Mouse (Mus musculus): ENCODE data around the gene Mtor. TPM values are rescaled to one million over a fixed set of nuclear protein-coding genes. Genes with fewer than 3 reads are reported as not detected.

Mtor gene
- polyA plus RNA-seq, 1 experiment from 2014 or later: 20.6 TPM

DNA sequence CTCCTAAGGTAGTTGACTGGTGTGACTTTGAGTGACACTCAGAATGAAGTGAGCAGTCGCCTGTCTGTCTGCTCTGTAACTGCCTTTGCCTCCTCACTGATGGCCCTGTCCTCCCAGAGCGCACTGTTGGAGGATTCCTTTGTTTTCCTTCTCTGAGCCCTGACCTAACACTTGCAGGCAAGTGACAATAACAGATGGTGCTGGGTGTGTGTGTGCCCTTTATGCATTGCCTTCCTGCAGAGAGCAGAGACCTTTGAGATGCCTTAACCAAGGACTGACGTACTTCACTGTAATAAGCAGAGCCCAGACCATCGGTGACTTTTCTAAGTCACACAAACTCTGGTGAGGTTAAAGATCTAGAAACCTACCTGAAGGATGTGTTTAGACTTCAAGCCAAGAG, 82.9 kb downstream of the Mtor start:
- no peak for ATAC-seq
- no peaks in the 10 kb centered on the region for H3K27me3 ChIP-seq (replicated peaks; ENCODE audit: control insufficient read depth, insufficient read depth, low read length)
- no peaks in the 10 kb centered on the region for H3K4me1 ChIP-seq (ENCODE audit: control insufficient read depth, insufficient read depth, low read depth, low read length)
- 59% methylated on average over 4 of the region's 4 CpGs for WGBS
- no peaks in the 10 kb centered on the region for H3K9me3 ChIP-seq (ENCODE audit: control insufficient read depth, low read length)
- H3K9ac ChIP-seq (ENCODE audit: low read depth, low read length): no peak overlapping the region
- H3K4me2 ChIP-seq (ENCODE audit: low read length): no peak overlapping the region
- peaks cover 56% of the 10 kb centered on the region for H3K36me3 ChIP-seq (ENCODE audit: control insufficient read depth, insufficient read depth, low read length)
- H3K27ac ChIP-seq (ENCODE audit: low read depth, low read length): no peak overlapping the region
- H3K4me3 ChIP-seq (ENCODE audit: low read length): no peak overlapping the region

DNA sequence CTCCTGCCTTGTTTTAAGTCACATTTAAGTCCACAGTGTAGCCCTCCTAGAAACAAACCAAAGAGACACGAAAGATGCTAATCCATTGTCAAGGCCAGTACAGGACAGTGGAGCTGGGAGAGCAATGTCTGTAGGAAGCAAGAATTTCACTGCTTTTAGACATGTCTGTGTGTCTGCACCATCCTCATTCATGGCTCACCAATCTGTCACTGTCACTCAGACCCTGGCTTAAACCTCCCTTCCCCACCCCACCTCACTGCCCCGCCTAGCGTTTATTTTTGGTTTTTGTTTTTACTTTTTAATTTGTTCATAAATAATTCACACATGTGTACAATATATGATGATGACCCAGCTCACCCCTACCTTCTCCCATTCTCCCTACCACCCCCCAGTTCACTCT, 84.1 kb downstream of the Mtor start:
- ATAC-seq: no peak
- H3K36me3 ChIP-seq (ENCODE audit: control insufficient read depth, insufficient read depth, low read length): peaks cover 60% of the 10 kb centered on the region
- no peak overlapping the region for H3K4me2 ChIP-seq (ENCODE audit: low read length)
- H3K9ac ChIP-seq (ENCODE audit: low read depth, low read length): no peak overlapping the region
- no peak overlapping the region for H3K27ac ChIP-seq (ENCODE audit: low read depth, low read length)
- H3K9me3 ChIP-seq (ENCODE audit: control insufficient read depth, low read length): no peaks in the 10 kb centered on the region
- H3K27me3 ChIP-seq (replicated peaks; ENCODE audit: control insufficient read depth, insufficient read depth, low read length): no peaks in the 10 kb centered on the region
- WGBS: 81% methylated on average over 3 of the region's 3 CpGs
- no peaks in the 10 kb centered on the region for H3K4me1 ChIP-seq (ENCODE audit: control insufficient read depth, insufficient read depth, low read depth, low read length)
- H3K4me3 ChIP-seq (ENCODE audit: low read length): no peak overlapping the region

DNA sequence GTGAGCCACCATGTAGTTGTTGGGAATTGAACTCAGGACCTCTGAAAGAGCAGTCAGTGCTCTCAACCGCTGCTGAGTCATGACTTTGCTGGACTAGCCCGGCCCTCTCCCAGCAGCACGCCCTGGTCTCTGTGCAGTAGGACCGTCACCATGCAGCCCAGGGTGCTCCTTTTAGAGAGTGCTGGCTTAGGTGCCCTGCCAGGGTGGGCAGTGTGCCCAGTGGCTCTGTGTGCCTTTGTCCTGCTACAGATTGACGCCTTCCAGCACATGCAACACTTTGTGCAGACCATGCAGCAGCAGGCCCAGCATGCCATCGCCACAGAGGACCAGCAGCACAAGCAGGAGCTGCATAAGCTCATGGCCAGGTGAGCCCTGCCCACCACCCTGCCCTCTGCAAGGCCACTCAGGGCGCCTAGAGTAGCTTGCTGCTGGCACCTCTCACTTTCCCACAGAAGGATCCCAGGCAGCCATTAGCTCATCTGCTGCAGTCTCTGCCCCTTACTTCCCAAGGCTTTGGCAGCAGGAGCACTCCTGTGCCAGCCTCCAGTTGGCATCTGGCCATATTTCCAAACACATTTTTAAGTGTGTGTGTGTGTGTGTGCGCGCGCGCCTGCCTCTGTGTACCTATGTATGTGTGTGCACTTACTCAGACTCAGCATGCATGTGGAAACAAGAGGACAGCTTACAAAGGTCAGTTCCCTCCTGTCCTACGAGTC, 85.4 kb downstream of the Mtor start:
- H3K9ac ChIP-seq (ENCODE audit: low read depth, low read length): no peak overlapping the region
- no peaks in the 10 kb centered on the region for H3K9me3 ChIP-seq (ENCODE audit: control insufficient read depth, low read length)
- peaks cover 64% of the 10 kb centered on the region for H3K36me3 ChIP-seq (ENCODE audit: control insufficient read depth, insufficient read depth, low read length)
- H3K4me2 ChIP-seq (ENCODE audit: low read length): no peak overlapping the region
- WGBS: 77% methylated on average over 12 of the region's 12 CpGs
- H3K27ac ChIP-seq (ENCODE audit: low read depth, low read length): no peak overlapping the region
- no peaks in the 10 kb centered on the region for H3K27me3 ChIP-seq (replicated peaks; ENCODE audit: control insufficient read depth, insufficient read depth, low read length)
- H3K4me1 ChIP-seq (ENCODE audit: control insufficient read depth, insufficient read depth, low read depth, low read length): no peaks in the 10 kb centered on the region
- ATAC-seq: peak; percentile 89
- H3K4me3 ChIP-seq (ENCODE audit: low read length): no peak overlapping the region

DNA sequence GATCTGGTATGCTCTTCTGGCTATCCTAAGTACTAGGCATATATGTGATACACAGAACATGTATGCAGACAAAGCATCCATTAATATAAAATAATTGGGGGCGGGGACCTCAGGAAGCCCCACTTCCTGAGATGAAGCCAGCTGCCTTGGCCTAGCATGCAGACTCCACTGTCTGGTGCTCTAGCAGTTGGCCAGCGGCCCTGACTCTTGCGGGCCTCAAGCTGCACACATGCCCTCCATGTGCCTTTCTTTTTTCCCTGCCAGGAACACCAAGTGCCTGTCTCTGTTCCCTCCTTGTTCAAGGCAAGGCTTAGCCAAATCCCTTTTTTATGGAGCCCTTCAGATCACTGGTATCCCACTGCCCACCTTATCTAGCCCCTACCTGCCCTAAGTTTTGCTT, 87.5 kb downstream of the Mtor start:
- Histone ChIP-seq H3K9ac (ENCODE audit: low read depth, low read length) (no peak overlapping the region), H3K4me3 (ENCODE audit: low read length) (no peak overlapping the region), H3K4me2 (ENCODE audit: low read length) (no peak overlapping the region), H3K4me1 (ENCODE audit: control insufficient read depth, insufficient read depth, low read depth, low read length) (no peaks in the 10 kb centered on the region), H3K36me3 (ENCODE audit: control insufficient read depth, insufficient read depth, low read length) (peaks cover 71% of the 10 kb centered on the region), H3K27ac (ENCODE audit: low read depth, low read length) (no peak overlapping the region), H3K27me3 (replicated peaks; ENCODE audit: control insufficient read depth, insufficient read depth, low read length) (no peaks in the 10 kb centered on the region), H3K9me3 (ENCODE audit: control insufficient read depth, low read length) (no peaks in the 10 kb centered on the region)
- ATAC-seq: no peak
- WGBS: 78% methylated on average over 3 of the region's 3 CpGs

DNA sequence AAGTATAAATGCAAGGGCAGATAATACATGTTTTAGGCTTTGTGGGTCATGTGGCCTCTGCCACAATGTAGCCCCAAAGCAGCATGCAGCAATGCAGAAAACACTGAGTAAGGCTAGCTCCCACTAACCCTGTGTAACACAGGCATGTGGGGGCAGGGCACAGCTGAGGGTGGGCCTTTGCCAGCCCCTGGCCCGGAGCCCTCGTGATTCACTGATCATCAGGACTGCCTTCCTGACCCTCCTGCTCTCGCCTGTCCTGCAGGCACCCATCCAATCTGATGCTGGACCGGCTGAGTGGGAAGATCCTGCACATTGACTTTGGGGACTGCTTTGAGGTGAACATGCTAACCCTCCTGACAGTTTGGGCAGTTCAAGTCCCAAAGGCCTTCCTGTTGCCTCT, 100.7 kb downstream of the Mtor start:
- Histone ChIP-seq H3K27me3 (replicated peaks; ENCODE audit: control insufficient read depth, insufficient read depth, low read length) (no peaks in the 10 kb centered on the region), H3K4me3 (ENCODE audit: low read length) (no peak overlapping the region), H3K4me1 (ENCODE audit: control insufficient read depth, insufficient read depth, low read depth, low read length) (no peaks in the 10 kb centered on the region), H3K9ac (ENCODE audit: low read depth, low read length) (no peak overlapping the region), H3K27ac (ENCODE audit: low read depth, low read length) (no peak overlapping the region), H3K36me3 (ENCODE audit: control insufficient read depth, insufficient read depth, low read length) (peaks cover 66% of the 10 kb centered on the region), H3K4me2 (ENCODE audit: low read length) (no peak overlapping the region), H3K9me3 (ENCODE audit: control insufficient read depth, low read length) (no peaks in the 10 kb centered on the region)
- WGBS: 88% methylated on average over 4 of the region's 4 CpGs
- ATAC-seq: no peak

DNA sequence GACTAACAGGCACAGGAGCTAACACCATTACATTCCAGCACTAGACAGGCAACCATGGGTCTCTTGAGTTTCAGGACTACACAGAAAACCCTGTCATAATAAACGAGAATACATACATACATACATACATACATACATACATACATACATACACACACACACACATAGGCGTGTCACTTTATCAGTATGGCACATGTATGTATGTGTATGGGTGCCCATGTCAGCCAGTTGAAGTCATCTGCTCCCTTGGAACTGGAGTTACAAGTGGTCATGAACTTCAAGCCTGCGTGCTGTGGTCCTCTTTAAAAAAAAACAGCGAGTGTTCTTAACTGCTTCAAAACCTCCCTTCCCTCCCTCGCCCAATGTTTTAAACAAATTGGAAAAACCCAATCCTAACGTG, 109.4 kb downstream of the Mtor start:
- 34% methylated on average over 6 of the region's 6 CpGs for WGBS
- Histone ChIP-seq H3K4me2 (ENCODE audit: low read length) (peak overlapping the region; percentile 86), H3K27me3 (replicated peaks; ENCODE audit: control insufficient read depth, insufficient read depth, low read length) (no peaks in the 10 kb centered on the region), H3K4me3 (ENCODE audit: low read length) (peak overlapping the region; percentile 91), H3K27ac (ENCODE audit: low read depth, low read length) (peak overlapping the region; percentile 98), H3K36me3 (ENCODE audit: control insufficient read depth, insufficient read depth, low read length) (peaks cover 44% of the 10 kb centered on the region), H3K9me3 (ENCODE audit: control insufficient read depth, low read length) (no peaks in the 10 kb centered on the region), H3K4me1 (ENCODE audit: control insufficient read depth, insufficient read depth, low read depth, low read length) (peaks cover 8% of the 10 kb centered on the region), H3K9ac (ENCODE audit: low read depth, low read length) (peak overlapping the region; percentile 97)
- peak; percentile 40 for ATAC-seq

DNA sequence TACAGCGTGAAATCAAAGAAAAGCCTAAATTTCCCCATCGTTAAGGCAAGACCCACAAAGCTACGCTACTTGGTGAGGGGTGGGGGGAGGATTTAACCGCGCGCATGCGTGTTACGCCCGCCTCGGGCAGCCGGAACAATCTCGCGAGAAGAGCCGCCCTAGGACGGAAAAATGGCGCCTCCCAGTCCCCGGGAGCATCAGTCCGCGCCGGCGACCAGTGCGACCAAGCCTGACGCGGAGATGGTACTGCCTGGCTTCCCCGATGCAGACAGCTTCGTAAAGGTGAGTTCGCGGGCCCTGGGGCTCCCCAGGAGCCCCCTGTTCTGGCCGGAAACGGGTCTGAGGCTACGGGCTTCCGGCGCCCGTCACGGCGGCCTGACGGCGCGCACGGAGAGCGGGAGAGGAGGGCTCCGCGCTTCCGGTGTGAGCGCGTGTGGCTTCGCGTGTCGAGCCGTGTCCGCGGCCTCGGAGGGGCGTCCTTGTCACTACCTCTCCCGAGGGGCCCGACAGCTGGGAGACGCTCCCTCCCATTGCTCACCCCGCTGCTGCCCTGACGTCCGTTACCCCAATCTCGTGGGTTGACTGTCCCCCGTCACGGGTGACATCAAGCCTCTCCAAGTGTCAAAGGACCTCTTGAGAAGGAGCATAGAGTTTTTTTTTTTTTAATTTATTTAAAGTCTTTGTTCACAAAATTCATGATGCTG, 110.0 kb downstream of the Mtor start, which contains the start of gene Exosc10:
TSS of gene Exosc10 (plus strand) at position 133 of the 704 bp plus-strand sequence.
- Histone ChIP-seq H3K27me3 (replicated peaks; ENCODE audit: control insufficient read depth, insufficient read depth, low read length) (no peaks in the 10 kb centered on the region), H3K27ac (ENCODE audit: low read depth, low read length) (peak within 1 kb of the TSS; percentile 98), H3K4me1 (ENCODE audit: control insufficient read depth, insufficient read depth, low read depth, low read length) (peaks cover 8% of the 10 kb centered on the region), H3K9ac (ENCODE audit: low read depth, low read length) (peak within 1 kb of the TSS; percentile 97), H3K9me3 (ENCODE audit: control insufficient read depth, low read length) (no peaks in the 10 kb centered on the region), H3K4me3 (ENCODE audit: low read length) (peak within 1 kb of the TSS; percentile 91), H3K4me2 (ENCODE audit: low read length) (peak within 1 kb of the TSS; percentile 86), H3K36me3 (ENCODE audit: control insufficient read depth, insufficient read depth, low read length) (peaks cover 46% of the 10 kb centered on the region)
- under 1% methylated on average over 62 of the region's 63 CpGs for WGBS
- ATAC-seq: peak; percentile 96

DNA sequence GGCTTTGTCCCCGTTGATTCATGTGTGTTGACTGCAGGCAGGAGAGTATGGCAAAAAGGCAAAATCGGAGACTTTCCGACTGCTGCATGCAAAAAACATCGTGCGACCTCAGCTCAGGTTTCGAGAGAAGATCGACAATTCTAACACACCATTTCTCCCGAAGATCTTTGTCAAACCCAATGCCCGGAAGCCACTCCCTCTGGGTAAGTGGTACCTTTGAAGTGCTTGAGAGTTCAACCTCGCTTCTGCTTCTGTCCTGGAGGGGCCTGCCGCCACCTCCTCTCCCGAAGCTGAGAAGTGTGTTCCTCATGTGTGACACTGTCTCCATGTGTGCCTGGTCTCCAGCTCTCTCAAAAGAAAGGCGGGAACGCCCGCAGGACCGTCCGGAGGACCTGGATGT, 114.3 kb downstream of the Mtor start:
- Histone ChIP-seq H3K9me3 (ENCODE audit: control insufficient read depth, low read length) (no peaks in the 10 kb centered on the region), H3K4me3 (ENCODE audit: low read length) (no peak overlapping the region), H3K9ac (ENCODE audit: low read depth, low read length) (no peak overlapping the region), H3K36me3 (ENCODE audit: control insufficient read depth, insufficient read depth, low read length) (peaks cover 64% of the 10 kb centered on the region), H3K27ac (ENCODE audit: low read depth, low read length) (no peak overlapping the region), H3K4me2 (ENCODE audit: low read length) (no peak overlapping the region), H3K27me3 (replicated peaks; ENCODE audit: control insufficient read depth, insufficient read depth, low read length) (no peaks in the 10 kb centered on the region), H3K4me1 (ENCODE audit: control insufficient read depth, insufficient read depth, low read depth, low read length) (peaks cover 8% of the 10 kb centered on the region)
- 96% methylated on average over 17 of the region's 17 CpGs for WGBS
- ATAC-seq: no peak

DNA sequence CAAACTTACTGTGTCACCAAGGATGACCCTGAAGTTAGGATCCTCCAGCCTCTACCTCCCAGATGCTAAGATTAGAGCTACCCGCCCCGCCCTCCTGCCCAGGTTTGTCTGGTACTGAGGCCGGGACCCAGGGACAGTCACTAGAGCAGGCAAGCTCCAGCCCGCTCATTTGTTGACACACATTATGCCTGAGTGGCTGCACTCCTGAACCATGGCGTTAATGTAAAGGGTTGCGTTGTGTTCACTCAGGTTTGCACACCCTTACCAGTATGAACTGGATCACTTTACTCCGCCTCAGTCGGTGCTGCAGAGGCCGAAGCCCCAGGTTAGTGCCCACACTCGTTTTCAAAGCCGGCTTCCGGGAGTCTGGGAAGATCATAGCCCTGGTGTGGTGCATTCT, 115.2 kb downstream of the Mtor start:
- no peak overlapping the region for H3K4me2 ChIP-seq (ENCODE audit: low read length)
- no peak overlapping the region for H3K4me3 ChIP-seq (ENCODE audit: low read length)
- H3K9ac ChIP-seq (ENCODE audit: low read depth, low read length): no peak overlapping the region
- no peak overlapping the region for H3K27ac ChIP-seq (ENCODE audit: low read depth, low read length)
- no peak for ATAC-seq
- 97% methylated on average over 12 of the region's 12 CpGs for WGBS
- H3K4me1 ChIP-seq (ENCODE audit: control insufficient read depth, insufficient read depth, low read depth, low read length): peaks cover 5% of the 10 kb centered on the region
- H3K9me3 ChIP-seq (ENCODE audit: control insufficient read depth, low read length): no peaks in the 10 kb centered on the region
- peaks cover 73% of the 10 kb centered on the region for H3K36me3 ChIP-seq (ENCODE audit: control insufficient read depth, insufficient read depth, low read length)
- H3K27me3 ChIP-seq (replicated peaks; ENCODE audit: control insufficient read depth, insufficient read depth, low read length): no peaks in the 10 kb centered on the region
